Mouse (Mus musculus) NIH3T3 (cell line): Measurements from ENCODE around the gene Psmc3.
A peak's percentile ranks its signal among the peaks of the same experiment; 100 is the strongest.
"Not testable (repeated sequence)": the region's sequence is repeated elsewhere in the genome, so short reads cannot be mapped to it uniquely, and the experiment has no call there.

ENCODE experiments used
- DNase-seq: peaks from one replicate; pipeline ENCODE4 v3.0.0-alpha.2; 2012; ENCODE audit warnings: low read depth

The Psmc3 gene

DNA sequence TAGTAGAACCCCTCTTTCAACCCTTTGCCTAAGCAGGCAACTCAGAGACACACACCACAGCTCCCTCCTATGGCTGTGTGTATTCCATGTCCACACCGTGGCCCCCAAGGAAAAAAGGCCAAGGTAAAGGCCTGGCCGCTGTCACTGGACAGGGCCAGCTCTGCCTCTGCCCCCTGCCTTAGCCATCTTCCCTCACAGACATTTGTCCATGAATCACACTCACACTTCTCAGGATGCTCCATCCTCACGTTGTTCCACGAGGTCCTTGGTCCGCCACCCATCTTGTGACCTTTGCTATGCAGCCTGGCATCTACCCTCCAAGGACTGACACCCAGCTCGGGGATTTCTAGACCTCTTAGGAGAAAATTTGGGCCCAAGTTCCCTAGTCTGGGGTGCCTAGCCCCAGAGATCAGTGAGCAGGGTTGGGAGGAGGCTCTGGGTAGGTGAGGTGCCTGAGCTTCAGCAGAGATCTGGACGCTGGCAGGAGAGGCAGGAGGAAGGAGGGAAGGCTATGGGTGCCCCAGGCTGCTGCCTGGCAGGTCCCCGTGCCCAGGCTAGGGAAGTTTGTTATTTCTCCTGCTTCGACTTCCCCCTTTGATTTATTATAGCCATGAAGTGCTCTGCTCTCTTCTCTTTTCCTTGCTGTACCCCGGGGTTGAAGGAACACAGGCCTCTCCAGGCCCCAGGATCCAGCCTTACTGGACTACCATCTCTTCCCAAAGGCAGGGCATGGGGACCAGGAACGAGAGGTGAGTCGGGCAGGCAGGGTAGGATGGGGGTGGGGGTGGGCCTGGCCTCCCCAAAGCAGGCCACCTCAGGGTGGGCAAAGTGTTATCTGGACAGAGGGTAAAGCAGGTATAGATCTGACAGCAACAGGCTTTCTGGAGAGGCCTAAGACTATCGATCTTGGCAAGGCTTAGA lies 28.2 kb downstream of the Psmc3 start, which contains the start of gene Spi1:
Spi1 (plus strand) TSS at position 616 of the 921 bp plus-strand sequence.
- no peak for DNase-seq

DNA sequence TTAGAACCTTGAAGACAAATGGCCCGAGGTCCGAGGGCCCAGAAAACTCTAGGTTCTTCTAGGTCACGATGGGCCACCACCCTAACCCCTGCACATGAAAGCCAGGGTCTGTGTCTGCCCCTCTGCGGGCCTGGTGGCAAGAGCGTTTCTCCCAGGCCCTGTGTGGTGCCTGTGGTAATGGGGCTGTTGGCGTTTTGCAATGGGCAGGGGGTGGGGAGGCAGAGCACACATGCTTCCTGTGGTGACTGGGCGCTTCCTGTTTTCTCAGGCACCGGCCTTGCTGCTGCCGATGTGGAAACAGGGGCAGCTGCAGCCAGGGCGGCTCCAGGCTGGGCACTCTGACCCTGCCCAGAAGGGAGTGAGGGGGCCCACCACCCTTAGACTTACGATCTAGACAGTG lies 29.0 kb downstream of the Psmc3 start:
- no peak for DNase-seq

DNA sequence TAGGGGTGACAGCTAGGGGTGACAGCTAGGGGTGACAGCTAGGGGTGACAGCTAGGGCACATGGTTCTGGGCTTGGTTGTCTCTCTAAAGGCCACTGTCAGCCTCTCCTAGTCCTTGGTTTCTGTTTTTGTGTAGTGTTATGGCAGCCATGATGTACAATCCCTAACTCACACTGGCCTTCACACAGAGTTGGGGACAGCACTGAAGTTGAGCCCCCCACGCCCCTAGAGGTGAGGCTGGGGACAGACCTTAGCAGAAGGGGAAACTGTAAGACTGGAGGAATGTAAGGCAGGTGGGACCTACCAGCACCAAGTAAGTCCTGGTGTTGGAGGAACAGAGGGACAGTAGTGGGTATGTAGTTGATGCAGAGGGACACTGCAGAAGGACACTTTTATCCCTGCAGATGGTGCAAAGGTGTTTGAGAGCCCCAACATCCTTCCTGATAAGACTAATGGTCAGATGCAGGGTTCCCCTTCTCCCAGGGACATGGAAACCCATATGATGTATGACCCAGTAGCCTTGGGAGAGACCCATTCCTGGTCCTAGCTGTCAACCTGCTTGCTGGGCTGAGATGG lies 29.6 kb downstream of the Psmc3 start:
- no peak for DNase-seq

DNA sequence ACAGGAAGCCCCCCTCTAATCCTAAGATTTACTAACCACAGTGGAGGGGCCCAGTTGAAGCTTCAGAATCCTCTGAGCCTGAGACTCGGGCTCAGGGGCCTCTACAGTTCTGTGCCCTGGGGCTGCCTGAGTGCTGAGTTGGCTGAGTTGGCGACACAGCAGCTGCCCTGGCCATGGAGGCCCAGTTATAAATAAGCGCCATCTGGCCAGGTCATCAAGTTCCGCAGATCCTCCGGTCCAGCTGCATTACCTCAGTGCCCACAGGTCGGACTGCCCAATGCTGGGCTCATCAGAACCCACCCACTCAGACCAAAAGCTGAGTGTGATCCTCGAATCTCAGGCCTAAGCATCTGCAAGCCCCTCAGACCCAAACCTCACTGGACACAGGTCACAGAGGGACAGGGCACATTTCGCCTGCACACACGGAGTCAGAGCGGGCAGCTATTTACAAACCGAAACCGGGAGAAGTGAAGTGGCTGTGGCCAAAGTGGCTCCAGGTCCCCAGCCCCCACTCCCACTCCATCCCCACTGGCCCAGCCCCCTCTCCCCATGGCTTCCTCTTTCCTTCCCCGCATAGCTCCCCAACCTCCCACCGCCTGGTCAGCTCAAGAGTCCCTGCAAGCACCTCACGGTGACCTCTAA lies 30.5 kb downstream of the Psmc3 start:
- DNase-seq: no peak

DNA sequence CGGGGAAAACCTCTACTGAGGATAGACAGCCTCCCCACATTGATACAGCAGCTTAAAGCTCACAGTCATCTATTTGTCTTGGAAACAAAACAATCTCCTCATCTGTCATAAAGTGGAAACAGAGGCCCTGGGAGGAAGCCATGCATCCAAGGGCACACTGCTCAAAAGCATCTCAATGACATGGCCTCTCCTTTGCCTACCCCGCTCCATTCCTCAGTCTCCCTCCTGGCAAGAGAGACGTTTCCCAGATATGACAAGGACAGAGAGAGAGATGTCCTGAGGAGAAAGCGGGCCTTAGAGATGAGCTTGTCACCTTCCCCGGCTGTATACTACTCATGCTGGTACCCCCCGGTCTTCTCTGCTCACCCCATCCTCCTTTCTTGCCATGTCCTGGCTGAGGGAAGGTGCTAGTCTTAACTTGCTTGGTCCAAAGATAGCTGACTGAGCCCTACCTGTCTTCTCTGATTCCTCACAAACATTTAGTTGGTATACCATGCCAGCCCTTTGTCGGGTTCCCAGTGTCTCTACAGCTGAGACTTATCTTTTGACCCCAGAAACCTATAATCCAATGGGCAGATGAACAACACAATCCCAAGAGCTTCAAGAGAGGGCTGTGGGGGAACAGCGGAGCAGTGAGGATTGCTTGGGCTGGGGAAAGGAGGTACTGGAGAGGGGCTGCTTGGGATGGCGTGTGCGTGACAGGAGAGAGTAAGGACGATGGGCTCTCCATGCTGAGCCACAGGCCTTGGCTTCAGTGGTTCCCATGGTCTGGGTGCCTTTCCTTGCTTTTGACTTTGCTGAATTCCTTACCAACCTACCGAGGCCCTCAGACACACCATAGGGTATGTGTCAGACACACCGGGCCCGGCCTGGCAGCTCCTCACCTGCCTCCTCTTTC lies 31.9 kb downstream of the Psmc3 start:
- no peak for DNase-seq

DNA sequence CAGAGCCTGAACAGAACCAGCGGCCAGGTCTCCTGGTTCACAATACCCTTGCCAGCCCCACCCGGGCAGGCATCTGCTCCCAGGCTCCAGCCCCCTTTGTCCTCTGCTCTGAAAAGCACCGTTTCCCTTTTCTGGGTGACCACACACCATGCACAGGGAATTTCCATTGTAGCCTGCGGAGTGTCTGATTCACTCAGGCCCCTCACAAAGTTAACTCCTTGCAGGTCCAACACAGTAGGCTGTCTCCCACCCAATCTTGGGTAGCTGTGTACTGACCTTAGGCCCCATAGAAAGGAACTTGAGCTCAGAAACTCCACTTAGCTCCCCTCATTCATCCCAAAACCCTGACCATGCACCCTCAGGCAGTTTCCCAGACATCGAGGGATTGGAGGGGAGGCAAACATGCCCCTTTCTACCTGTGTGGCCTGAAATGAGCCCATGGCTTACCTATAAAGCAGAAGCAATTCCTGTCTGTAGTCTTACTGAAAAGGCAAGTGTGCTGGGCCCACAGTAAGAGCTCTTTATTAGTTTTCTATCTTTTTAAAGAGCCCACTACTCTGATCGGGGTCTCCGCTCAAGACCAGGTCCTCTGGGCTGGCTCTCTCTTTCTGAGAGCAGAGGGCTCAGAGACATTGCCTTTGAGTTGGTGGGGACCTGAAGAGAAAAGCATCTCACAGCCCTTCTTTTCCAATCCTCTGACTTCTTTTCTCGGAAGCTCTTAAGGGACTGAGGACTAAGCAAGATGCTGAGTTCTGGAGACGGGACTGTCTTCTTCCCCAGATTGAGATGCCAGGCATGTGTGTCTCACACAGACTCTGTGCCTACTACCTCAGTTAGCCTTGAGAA lies 32.8 kb downstream of the Psmc3 start:
- no peak for DNase-seq

DNA sequence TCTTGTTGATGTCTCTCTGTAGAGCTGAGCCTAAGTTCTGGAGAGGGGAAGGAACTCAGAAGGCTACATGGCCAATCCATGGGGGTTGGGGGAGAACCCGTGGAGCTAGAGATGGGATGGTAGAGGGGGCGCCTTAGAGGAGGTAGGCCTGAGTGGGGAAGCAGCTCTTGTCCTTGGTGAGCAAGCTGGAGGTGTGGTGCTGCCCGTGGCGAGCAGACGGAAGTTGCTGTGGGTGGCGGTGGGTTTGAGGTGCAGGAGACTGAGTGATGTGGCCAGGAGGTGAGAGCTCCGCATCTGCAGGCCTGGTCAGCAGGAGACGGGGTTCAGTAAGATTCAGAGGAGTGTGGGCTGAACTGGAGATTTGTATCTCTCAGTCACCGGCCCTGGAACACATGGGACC lies 33.6 kb downstream of the Psmc3 start:
- no peak for DNase-seq

DNA sequence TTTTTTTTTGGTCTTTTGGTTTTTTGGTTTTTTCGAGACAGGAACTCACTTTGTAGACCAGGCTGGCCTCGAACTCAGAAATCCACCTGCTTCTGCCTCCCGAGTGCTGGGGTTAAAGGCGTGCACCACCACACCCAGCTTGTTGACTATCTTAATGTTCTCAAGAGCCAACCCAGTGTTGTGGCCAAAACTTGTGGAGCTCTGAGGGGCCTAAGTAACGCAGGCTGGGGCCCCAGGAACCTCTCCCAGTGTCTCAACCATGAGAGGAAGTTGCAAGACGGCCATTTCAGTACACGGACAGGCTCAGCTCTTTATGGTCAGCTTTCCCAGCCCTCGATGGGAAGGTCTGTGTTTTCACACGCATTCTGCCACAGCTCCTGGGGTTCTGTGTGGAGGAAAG lies 35.2 kb downstream of the Psmc3 start:
- no peak for DNase-seq

DNA sequence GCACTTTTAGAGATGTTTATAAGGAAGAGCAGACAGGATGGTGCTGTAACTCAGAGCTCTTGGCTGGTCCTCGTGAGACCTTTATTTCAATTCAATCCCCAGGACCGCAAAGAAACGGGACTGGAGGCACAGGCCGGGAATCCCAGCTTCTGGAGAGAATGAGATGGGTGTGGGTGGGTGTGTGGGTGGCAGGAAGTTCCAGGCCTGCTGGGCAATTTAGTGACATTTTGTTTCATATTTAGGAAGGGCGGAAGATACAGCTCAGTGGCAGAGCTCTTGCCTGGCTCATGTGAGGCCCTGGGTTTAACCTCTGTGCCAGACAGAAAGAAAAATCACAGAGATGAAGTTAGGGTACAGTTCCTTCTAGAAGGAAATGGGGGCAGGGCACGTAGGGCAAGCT lies 36.4 kb downstream of the Psmc3 start:
- no peak for DNase-seq

DNA sequence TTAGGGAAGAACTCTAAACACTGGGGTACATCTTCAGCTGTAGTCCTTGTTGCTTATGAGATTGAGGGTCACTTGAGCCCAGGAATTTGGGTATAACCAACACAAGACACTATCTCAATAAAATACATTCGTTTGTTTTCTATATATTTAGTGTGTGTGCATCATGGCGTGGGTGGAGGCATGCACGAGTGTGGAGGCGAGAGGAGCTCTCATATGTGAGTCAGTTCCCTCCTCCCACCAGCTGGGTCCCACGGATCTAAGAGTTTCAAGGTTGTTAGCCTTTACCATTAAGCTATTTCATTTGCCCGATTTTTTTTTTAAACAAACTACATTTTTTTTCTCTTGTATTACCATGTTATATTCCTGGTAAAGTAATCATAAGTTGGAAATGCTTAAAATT lies 37.0 kb downstream of the Psmc3 start:
- no peak for DNase-seq

DNA sequence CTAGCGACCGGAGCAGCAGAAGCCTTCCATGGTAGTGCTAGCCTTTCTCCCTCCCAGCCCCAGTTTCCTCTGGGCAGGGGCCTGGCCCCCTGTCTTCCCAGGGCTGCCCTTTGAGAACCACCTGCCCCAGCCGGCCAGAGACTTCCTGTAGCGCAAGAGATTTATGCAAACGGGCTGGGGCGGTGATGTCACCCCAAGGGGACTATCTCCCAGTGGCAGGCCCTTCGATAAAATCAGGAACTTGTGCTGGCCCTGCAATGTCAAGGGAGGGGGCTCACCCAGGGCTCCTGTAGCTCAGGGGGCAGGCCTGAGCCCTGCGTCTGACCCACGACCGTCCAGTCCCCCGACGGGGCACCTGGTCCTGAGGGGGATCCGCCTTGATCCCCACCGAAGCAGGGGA lies 42.7 kb downstream of the Psmc3 start:
- no peak for DNase-seq

DNA sequence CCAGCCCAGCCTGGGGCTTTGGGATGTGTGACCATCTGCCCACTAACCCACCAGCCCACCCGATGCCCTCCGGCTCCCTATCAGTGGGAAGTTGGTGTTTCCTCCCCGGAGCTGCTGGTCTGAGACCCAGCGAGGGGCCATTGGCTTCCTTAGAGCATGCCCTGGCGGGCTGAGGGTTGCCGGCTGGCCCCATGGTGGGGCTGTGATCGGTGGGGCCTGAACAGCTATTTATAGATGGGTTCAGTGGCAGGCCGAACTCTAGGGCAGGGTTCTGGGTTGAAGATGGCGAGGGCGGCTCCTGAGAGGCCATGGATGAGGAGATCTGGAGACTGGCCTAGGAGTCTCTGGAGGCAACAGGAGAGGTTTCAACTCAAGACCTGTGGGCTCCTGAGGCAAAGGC lies 43.2 kb downstream of the Psmc3 start:
- DNase-seq: no peak

DNA sequence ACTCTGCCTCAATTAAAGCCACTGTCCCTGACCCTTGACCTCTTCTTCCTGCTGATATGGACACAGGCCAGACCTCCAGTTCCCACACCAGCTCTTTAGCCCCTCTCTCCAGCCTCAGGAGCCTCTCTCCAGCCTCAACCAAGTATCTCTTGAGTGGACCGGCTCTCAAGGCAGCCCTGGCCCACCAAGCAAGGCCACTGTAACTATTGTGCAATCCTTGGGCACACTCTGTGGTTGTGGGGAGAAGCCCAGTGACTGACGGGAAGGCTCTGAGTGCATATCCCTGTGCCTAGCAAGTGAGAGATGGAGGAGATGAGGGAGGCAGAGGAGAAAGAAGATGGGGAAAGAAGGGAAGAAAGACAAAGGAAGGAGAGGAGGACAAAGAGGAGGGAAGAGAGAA lies 44.3 kb downstream of the Psmc3 start:
- no peak for DNase-seq

DNA sequence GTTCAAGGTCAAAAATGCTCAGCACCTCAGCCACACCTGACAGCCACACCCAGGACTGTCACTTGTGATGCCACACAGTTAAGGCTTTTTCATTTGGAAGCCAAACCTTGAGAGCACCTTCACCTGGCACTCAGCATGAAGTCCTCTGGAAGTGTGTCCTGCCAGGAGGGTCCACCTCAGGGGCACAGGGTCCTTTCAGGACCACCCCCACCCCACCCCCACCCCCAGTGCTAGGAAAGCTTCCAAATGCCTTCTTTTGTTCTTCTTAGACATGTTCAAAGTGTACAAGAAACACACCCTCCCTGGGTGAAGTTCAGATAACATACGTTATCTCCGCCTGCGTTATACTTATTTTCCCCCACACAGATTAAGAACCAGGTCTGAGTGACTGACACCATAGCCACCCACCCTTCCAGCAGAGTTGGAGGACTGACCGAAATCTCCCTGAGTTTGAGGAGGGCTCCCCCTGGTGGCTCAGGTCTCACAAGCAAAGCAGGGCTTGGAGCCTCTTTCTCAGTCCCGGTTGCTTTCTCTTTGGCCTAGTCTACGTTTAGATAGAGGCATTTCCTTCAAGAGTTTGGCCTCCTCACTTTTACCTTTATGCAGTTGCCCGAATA lies 47.4 kb downstream of the Psmc3 start:
- peak; percentile 97 for DNase-seq

DNA sequence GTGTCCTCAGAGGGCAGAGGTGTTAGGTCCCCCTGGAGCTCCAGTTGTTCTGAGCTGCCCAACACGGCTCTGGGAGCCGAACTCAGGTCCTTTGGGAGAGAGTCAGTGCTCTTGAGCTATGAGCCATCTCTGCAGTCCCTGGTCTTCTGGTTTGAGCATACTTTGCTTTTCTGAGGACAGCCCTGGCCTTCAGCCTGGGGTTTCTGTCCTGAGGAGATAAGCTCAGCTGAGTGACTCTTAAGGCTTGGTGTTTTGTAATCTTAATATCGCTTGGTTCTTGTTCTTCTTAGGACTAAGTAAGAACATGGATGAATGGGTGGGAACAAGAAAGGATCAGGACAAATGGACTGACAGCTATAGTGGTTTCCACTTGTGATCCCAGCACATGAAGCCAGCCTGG lies 54.3 kb downstream of the Psmc3 start:
- DNase-seq: no peak

DNA sequence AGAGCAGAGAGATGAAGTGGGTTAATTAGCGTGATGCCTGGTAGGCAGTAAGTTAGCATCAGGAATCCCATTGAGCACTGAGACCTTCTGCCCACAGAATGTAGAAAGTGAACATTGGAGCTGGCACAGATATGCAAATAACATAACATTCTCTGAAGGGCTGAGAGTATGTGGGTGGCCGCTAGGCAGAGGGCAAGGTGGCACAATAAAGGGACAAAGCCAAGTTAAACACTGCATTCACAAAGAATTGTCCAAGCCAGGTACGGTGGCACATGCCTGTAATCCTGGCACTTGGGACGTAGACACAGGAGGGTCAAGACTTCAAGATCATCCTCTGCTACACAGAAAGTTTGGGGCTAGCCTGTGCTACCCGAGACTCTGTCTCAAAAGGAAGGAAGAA lies 55.4 kb downstream of the Psmc3 start:
- no peak for DNase-seq

DNA sequence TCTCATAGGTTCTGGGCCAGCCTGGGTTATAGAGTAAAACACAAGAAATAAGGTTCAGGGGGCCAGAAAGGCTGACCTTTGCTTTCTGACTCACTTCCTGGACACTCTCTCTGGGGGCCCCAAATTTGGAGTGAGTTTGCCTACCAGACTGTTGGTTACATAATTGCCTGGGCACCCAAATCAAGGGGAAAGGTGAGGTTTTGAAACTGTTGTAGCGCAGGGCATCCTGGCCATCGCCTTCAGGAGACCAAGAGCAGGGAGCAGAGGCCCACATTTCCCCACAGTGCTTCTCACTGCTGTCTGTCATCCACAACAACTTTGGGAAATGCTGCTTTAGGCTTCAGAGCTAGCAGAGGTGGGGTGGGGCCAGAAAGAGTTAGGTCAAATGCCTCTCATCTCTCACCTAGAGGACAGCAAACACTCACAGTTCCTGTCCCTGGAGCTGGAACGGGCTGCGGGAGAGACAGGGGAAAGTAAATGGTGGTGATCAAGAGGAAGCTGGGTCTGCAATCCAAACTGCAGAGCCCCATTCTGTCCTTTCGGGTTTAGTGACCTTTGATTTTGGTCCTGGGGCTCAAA lies 56.1 kb downstream of the Psmc3 start:
- DNase-seq: no peak

DNA sequence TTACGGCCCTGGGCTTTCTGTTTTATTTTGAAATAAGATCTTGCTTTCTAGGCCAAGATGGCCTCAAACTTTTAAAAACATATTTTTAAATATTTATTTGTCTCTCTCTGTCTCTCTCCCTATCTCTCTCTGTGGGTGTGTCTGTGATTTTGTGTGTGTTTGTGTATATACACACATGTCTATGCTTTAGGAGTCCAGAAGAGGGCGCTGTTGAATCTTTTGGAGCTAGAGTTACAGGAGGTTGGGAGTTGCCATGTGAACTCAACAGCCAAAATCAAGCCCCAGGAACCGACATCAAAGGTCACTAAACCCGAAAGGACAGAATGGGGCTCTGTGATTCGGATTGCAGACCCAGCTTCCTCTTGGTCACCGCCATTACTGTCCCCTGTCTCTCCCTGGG lies 56.6 kb downstream of the Psmc3 start:
- DNase-seq: no peak

DNA sequence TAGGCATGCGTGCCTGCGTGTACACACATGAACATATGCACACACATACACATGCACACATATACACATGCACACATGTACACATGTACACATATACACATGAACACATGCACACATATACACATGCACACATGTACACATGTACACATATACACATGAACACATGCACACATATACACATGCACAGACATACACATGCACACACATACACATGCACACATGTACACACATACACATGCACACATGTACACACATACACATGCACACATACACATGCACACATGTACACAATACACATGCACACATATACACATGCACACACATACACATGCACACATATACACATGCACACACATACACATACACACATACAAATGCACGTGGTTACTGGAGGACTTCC lies 58.0 kb downstream of the Psmc3 start:
- not testable (repeated sequence) for DNase-seq

DNA sequence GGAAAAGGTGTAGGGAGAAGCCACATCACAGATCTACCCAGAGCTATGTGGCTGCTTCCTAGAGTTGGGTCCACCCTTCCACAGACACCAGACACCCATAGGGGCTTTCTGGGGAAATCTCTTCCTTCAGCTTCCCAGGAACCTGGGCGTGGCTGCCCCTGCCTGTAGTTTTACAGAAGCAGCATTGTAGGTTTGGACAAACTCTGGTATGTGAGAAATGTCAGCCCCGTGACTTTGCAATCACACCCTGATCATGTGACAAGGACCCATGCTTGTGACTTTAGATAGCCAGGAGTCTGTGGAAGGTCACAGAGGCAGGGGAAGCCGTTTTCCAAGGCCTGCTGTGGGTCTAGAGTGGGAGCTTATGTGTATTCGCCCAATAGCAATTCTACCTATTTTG lies 58.7 kb downstream of the Psmc3 start:
- peak; percentile 22 for DNase-seq
